In the genomic region with DNA sequence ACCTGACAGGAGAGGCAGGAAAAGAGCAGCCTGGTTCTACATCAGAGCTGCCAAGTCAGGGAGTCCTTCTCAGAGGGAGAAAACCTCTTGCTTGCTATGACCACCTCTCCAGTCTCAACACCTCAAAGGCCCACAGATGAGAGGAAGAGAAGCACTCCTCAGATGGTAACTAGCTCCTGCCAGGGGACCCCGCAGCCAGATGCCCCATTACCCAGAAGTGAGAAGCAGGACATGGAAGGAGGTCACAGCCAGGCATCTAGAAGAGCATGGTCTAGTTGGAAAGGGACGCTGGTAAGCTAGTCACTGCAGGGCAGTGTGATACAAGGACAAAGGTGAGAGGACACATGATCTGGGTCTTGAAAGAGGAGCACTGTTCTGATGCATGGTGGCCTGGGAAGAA, we compare ENCODE assay signal across 21 mouse cellular contexts. TPM values are rescaled to one million over a fixed set of nuclear protein-coding genes. Genes with fewer than 3 reads are reported as not detected.
DNase-seq lines count a peak whose midpoint lies in the region; ATAC-seq and TF ChIP-seq lines count a peak whose summit lies in the region.
"Had no signal": no experiment of that assay in that cellular context is flagged by ENCODE, and none has a peak within 500 bp of the region (broad histone marks: within the 10 kb centered on the region; RNA-seq: fewer than 3 reads in every experiment).

No protein-coding gene starts in this region.

- peaks cover 97% of the 10 kb centered on the region for H3K4me1 ChIP-seq in megakaryocyte, embryonic 14.5 days
- peaks cover 30% of the 10 kb centered on the region for H3K4me1 ChIP-seq in stomach, postnatal 0 days (replicated peaks; ENCODE audit: control insufficient read depth, insufficient read depth)

- no peak for TF ChIP-seq EP300 in stomach, postnatal 0 days (optimal IDR thresholded peaks at IDR 0.05)

- H3K4me2 ChIP-seq in stomach, postnatal 0 days (replicated peaks; ENCODE audit: low read depth) = no peak overlapping the region
- H3K4me2 ChIP-seq: forebrain, embryonic 13.5 days; hindbrain, embryonic 12.5 days; liver, embryonic 15.5 days; midbrain, embryonic 13.5 days; neural tube, embryonic 13.5 days had no signal

- peak overlapping the region; percentile 92 for H3K27ac ChIP-seq in gastrocnemius, adult 2 months
- H3K27ac ChIP-seq in stomach, postnatal 0 days (replicated peaks) = peak overlapping the region; percentile 53
- H3K27ac ChIP-seq: forebrain, embryonic 13.5 days; hindbrain, embryonic 12.5 days; liver, embryonic 15.5 days; midbrain, embryonic 13.5 days; neural tube, embryonic 13.5 days had no signal

- H3K27me3 ChIP-seq in megakaryocyte, embryonic 14.5 days (replicated peaks) = no peaks in the 10 kb centered on the region
- no peaks in the 10 kb centered on the region for H3K27me3 ChIP-seq in stomach, postnatal 0 days (ENCODE audit: control insufficient read depth, insufficient read depth, low read length)
- H3K27me3 ChIP-seq: forebrain, embryonic 13.5 days; hindbrain, embryonic 12.5 days; liver, embryonic 15.5 days; midbrain, embryonic 13.5 days; neural tube, embryonic 13.5 days had no signal

- no peak overlapping the region for H3K9ac ChIP-seq in stomach, postnatal 0 days (ENCODE audit: low read length)
- H3K9ac ChIP-seq: forebrain, embryonic 13.5 days; hindbrain, embryonic 12.5 days; liver, embryonic 15.5 days; midbrain, embryonic 13.5 days; neural tube, embryonic 13.5 days had no signal

- no peaks in the 10 kb centered on the region for H3K9me3 ChIP-seq in megakaryocyte, embryonic 14.5 days
- H3K9me3 ChIP-seq in stomach, postnatal 0 days (ENCODE audit: control insufficient read depth, low read length) = no peaks in the 10 kb centered on the region
- H3K9me3 ChIP-seq: forebrain, embryonic 13.5 days; hindbrain, embryonic 12.5 days; liver, embryonic 15.5 days; midbrain, embryonic 13.5 days; neural tube, embryonic 13.5 days had no signal

- TF ChIP-seq CTCF in gastrocnemius, adult 2 months (IDR thresholded peaks at IDR 0.05) = no peak
- TF ChIP-seq CTCF in stomach, postnatal 0 days (IDR thresholded peaks at IDR 0.05; ENCODE audit: low read depth) = no peak

- no peak overlapping the region for H3K4me3 ChIP-seq in gastrocnemius, adult 2 months
- H3K4me3 ChIP-seq in megakaryocyte, embryonic 14.5 days (replicated peaks) = peak overlapping the region; percentile 7
- H3K4me3 ChIP-seq in stomach, postnatal 0 days (ENCODE audit: low read depth, low read length) = no peak overlapping the region
- H3K4me3 ChIP-seq: erythroblast, embryonic 14.5 days; forebrain, embryonic 13.5 days; hindbrain, embryonic 12.5 days; liver, embryonic 15.5 days; midbrain, embryonic 13.5 days; neural tube, embryonic 13.5 days had no signal

- intact Hi-C loops in gastrocnemius, adult 2 months (cut with DNase I) = no loop called here

- 83% methylated on average over 2 of the region's 2 CpGs for WGBS in stomach, postnatal 0 days

- ATAC-seq in megakaryocyte, adult 5-6 weeks (ENCODE audit: poor library complexity, severe bottlenecking) = no peak
- ATAC-seq in stomach, postnatal 0 days (ENCODE audit: low FRiP score, low TSS enrichment) = no peak
- ATAC-seq: CD4-positive, CD25-positive, alpha-beta regulatory T cell, adult 4 months; forebrain, embryonic 13.5 days; lung, postnatal 0 days; midbrain, embryonic 13.5 days had no signal

- peaks cover 85% of the 10 kb centered on the region for H3K36me3 ChIP-seq in megakaryocyte, embryonic 14.5 days (replicated peaks; ENCODE audit: low read length)
- peaks cover 2% of the 10 kb centered on the region; the same call in 1 of the 2 replicates for H3K36me3 ChIP-seq in stomach, postnatal 0 days (ENCODE audit: control insufficient read depth, insufficient read depth, low read length)

- no peak for DNase-seq in gastrocnemius, adult 2 months
- no peak for DNase-seq in gastrocnemius, adult 8-10 months (ENCODE audit: low spot score in 2 of 2)
- DNase-seq in kidney, adult 18-20 months = peak; percentile 25
- DNase-seq in kidney, postnatal 36 days = no peak
- DNase-seq in stomach, postnatal 0 days (ENCODE audit: low spot score) = no peak
- no peak for DNase-seq in thymus, postnatal 36 days
- DNase-seq: adrenal gland, postnatal 36 days; cerebellum, adult 18-20 months; gastrocnemius, postnatal 25 days; kidney, postnatal 10 days; right cerebral cortex, postnatal 25 days had no signal

RNA-seq across cellular contexts. Expression of a gene that starts 28.3 kb away (rescaled TPM):
- total RNA-seq in gastrocnemius, adult 2 months (2021) = 10 to 100 TPM; 27.1 to 40.2 TPM
- 10 to 100 TPM; 21.3 to 36.9 (median 28.2) TPM for total RNA-seq in gastrocnemius, adult 8-10 months (2022)
- 517 and 590 TPM in 2 replicates for polyA plus RNA-seq in megakaryocyte, embryonic 14.5 days (2012; ENCODE audit: insufficient read depth, low replicate concordance)
- total RNA-seq in megakaryocyte, adult 5-6 weeks (2015) = 82.5 and 87.8 TPM in 2 replicates
- total RNA-seq in megakaryocyte, adult 5-6 weeks (2017) = 44.7 and 55.1 TPM in 2 replicates
- 216 and 227 TPM in 2 replicates for polyA plus RNA-seq in stomach, postnatal 0 days (2015; fragmentation: Nextera tagmentation; extraction: Ambion mirVana)

RNA-seq across cellular contexts. Expression of a gene that starts 47.8 kb away (rescaled TPM):
- total RNA-seq in gastrocnemius, adult 2 months (2021) = 100 to 1,000 TPM; 122 to 141 TPM
- total RNA-seq in gastrocnemius, adult 8-10 months (2022) = 100 to 1,000 TPM; 130 to 143 (median 134) TPM
- 143 and 185 TPM in 2 replicates for polyA plus RNA-seq in megakaryocyte, embryonic 14.5 days (2012; ENCODE audit: insufficient read depth, low replicate concordance)
- total RNA-seq in megakaryocyte, adult 5-6 weeks (2015) = 216 and 241 TPM in 2 replicates
- 340 and 348 TPM in 2 replicates for total RNA-seq in megakaryocyte, adult 5-6 weeks (2017)
- polyA plus RNA-seq in stomach, postnatal 0 days (2015; fragmentation: Nextera tagmentation; extraction: Ambion mirVana) = 294 and 295 TPM in 2 replicates

RNA-seq across cellular contexts. Expression of a gene that starts 48.0 kb away (rescaled TPM):
- total RNA-seq in gastrocnemius, adult 2 months (2021) = under 1 TPM; 0.25 to 0.33 TPM
- under 1 TPM; 0.22 to 0.82 (median 0.41) TPM for total RNA-seq in gastrocnemius, adult 8-10 months (2022)
- polyA plus RNA-seq in megakaryocyte, embryonic 14.5 days (2012; ENCODE audit: insufficient read depth, low replicate concordance) = 270 and 353 TPM in 2 replicates
- 53.8 and 54.4 TPM in 2 replicates for total RNA-seq in megakaryocyte, adult 5-6 weeks (2015)
- 44.2 and 60.4 TPM in 2 replicates for total RNA-seq in megakaryocyte, adult 5-6 weeks (2017)
- polyA plus RNA-seq in stomach, postnatal 0 days (2015; fragmentation: Nextera tagmentation; extraction: Ambion mirVana) = 3.0 and 3.6 TPM in 2 replicates

RNA-seq across cellular contexts. Expression of a gene that starts 52.6 kb away (rescaled TPM):
- under 1 TPM; 0.15 to 0.28 TPM for total RNA-seq in gastrocnemius, adult 2 months (2021)
- under 1 TPM in 1 of 4 experiments, not detected in 3; 0.11 TPM for total RNA-seq in gastrocnemius, adult 8-10 months (2022)
- 0.08 TPM in 1 of 2 replicates, not detected in the other for polyA plus RNA-seq in megakaryocyte, embryonic 14.5 days (2012; ENCODE audit: insufficient read depth, low replicate concordance)
- total RNA-seq in megakaryocyte, adult 5-6 weeks (2015) = not detected in 2 replicates
- not detected in 2 replicates for total RNA-seq in megakaryocyte, adult 5-6 weeks (2017)
- 1.9 and 2.3 TPM in 2 replicates for polyA plus RNA-seq in stomach, postnatal 0 days (2015; fragmentation: Nextera tagmentation; extraction: Ambion mirVana)
- polyA plus RNA-seq: CD4-positive, CD25-positive, alpha-beta regulatory T cell, adult 4 months; erythroblast, embryonic 14.5 days had no signal

Comparison
In these comparisons a context has a peak if more than half of its experiments do, and no peak if none do; other contexts are left out.
1. RNA of a gene that starts 48.0 kb away (total RNA-seq): 44.2 to 60.4 TPM in megakaryocyte, adult 5-6 weeks; 0.22 to 0.82 TPM in gastrocnemius, adult 8-10 months and 0.25 to 0.33 TPM in gastrocnemius, adult 2 months; every median in the first group is over 10 times any median in the second.